Mouse (Mus musculus) R1 (cell line): ENCODE results near the gene Phtf2.
"Not testable (repeated sequence)": the region's sequence is repeated elsewhere in the genome, so short reads cannot be mapped to it uniquely, and the experiment has no call there.

ENCODE experiments used
- DNase-seq: peaks from one replicate; pipeline ENCODE4 v3.0.0-alpha.2; 2018; ENCODE audit warnings: low read depth, low spot score

Gene Phtf2

GRCm38 (mm10) chr5:20778274-20778984, 103.5 kb downstream of the Phtf2 start:
- peak; percentile 50 for DNase-seq

- DNase-seq: peak; percentile 69
These were observed 108.6 kb downstream of the Phtf2 start for GRCm38 (mm10) chr5:20773341-20773740.

- no peak for DNase-seq
These were observed 116.5 kb downstream of the Phtf2 start for GRCm38 (mm10) chr5:20765365-20765920.

GRCm38 (mm10) chr5:20762441-20762840, 119.5 kb downstream of the Phtf2 start:
- DNase-seq: peak; percentile 72

GRCm38 (mm10) chr5:20760368-20761162, 121.4 kb downstream of the Phtf2 start:
- no peak for DNase-seq

GRCm38 (mm10) chr5:20759771-20760170, 122.2 kb downstream of the Phtf2 start:
- DNase-seq: no peak

GRCm38 (mm10) chr5:20753963-20754362, 128.0 kb downstream of the Phtf2 start:
- DNase-seq: no peak

GRCm38 (mm10) chr5:20753096-20753495, 128.8 kb downstream of the Phtf2 start:
- no peak for DNase-seq

GRCm38 (mm10) chr5:20751696-20752095, 130.2 kb downstream of the Phtf2 start:
- DNase-seq: no peak

GRCm38 (mm10) chr5:20751000-20751399, 130.9 kb downstream of the Phtf2 start:
- no peak for DNase-seq

GRCm38 (mm10) chr5:20749535-20749934, 132.4 kb downstream of the Phtf2 start:
- DNase-seq: no peak

- no peak for DNase-seq
These were observed 133.1 kb downstream of the Phtf2 start for GRCm38 (mm10) chr5:20748856-20749255.

- DNase-seq: no peak
These were observed 133.8 kb downstream of the Phtf2 start for GRCm38 (mm10) chr5:20748142-20748541.

- DNase-seq: no peak
These were observed 140.0 kb downstream of the Phtf2 start for GRCm38 (mm10) chr5:20741936-20742335.

- DNase-seq: no peak
These were observed 140.7 kb downstream of the Phtf2 start for GRCm38 (mm10) chr5:20741193-20741592.

- DNase-seq: no peak
These were observed 143.1 kb downstream of the Phtf2 start for GRCm38 (mm10) chr5:20738795-20739194.

- DNase-seq: not testable (repeated sequence)
These were observed 158.7 kb downstream of the Phtf2 start for GRCm38 (mm10) chr5:20723226-20723625.

- no peak for DNase-seq
These were observed 161.6 kb downstream of the Phtf2 start for GRCm38 (mm10) chr5:20720201-20720900.

GRCm38 (mm10) chr5:20715980-20716379, 165.9 kb downstream of the Phtf2 start:
- peak; percentile 51 for DNase-seq

- not testable (repeated sequence) for DNase-seq
These were observed 167.3 kb downstream of the Phtf2 start for GRCm38 (mm10) chr5:20714619-20715018.

- DNase-seq: peak; percentile 92
These were observed 171.1 kb downstream of the Phtf2 start for GRCm38 (mm10) chr5:20710845-20711244.
